Mouse (Mus musculus) kidney, postnatal 0 days (tissue): ENCODE measurements around the gene Prlr. TPM values are rescaled to one million over a fixed set of nuclear protein-coding genes. Genes with fewer than 3 reads are reported as not detected.

Experiments used
- ATAC-seq: fragments of 200-750 bp; cut with Nextera tagmentation; replicated peaks from 2 replicates; pipeline ENCODE4 v1.8.0; 2017; ENCODE audit warnings: low read depth, moderate number of reproducible peaks, moderate TSS enrichment, moderate library complexity; ENCODE audit not compliant: low FRiP score
- DNase-seq: peaks from one replicate; pipeline ENCODE4 v3.0.0-alpha.2; 2016; ENCODE audit warnings: low spot score
- H3K27ac ChIP-seq: fragments of 300-500 bp; sonication (generic); 2 replicates; pipeline ENCODE4 v1.5.1; 2014; ENCODE audit warnings: mild to moderate bottlenecking
- H3K27me3 ChIP-seq: fragments of 300-500 bp; sonication (generic); 2 replicates; pipeline ENCODE4 v1.6.1; 2014; ENCODE audit warnings: low read length, mixed read lengths; ENCODE audit not compliant: insufficient read depth
- H3K36me3 ChIP-seq: fragments of 300-500 bp; sonication (generic); 2 replicates; pipeline ENCODE4 v1.6.1; 2014; ENCODE audit warnings: low read length, mixed read lengths; ENCODE audit not compliant: insufficient read depth
- H3K4me1 ChIP-seq: fragments of 300-500 bp; sonication (generic); replicated peaks from 2 replicates; pipeline ENCODE4 v1.6.1; 2014; ENCODE audit warnings: antibody characterized with exemption, low read length, mixed read lengths; ENCODE audit not compliant: insufficient read depth
- H3K4me2 ChIP-seq: fragments of 300-500 bp; sonication (generic); 2 replicates; pipeline ENCODE4 v1.6.1; 2014; ENCODE audit warnings: mild to moderate bottlenecking, low read length, moderate library complexity, mixed read lengths
- H3K4me3 ChIP-seq: fragments of 300-500 bp; sonication (generic); replicated peaks from 2 replicates; pipeline ENCODE4 v1.5.1; 2014; ENCODE audit warnings: low read depth, low read length
- H3K9ac ChIP-seq: fragments of 300-500 bp; sonication (generic); 2 replicates; pipeline ENCODE4 v1.6.1; 2014; ENCODE audit warnings: low read depth, low read length
- H3K9me3 ChIP-seq: fragments of 300-500 bp; sonication (generic); replicated peaks from 2 replicates; pipeline ENCODE4 v1.6.1; 2016; ENCODE audit warnings: low read length, inconsistent platforms, mixed read lengths
- CTCF ChIP-seq: IDR thresholded peaks from 2 replicates; pipeline ENCODE4 v1.5.1; 2016; ENCODE audit warnings: antibody characterized with exemption, low read depth, mild to moderate bottlenecking, moderate library complexity
- WGBS: fragments of 180-500 bp; shearing (Covaris S2); extraction: QIAGEN DNeasy Blood & Tissue Kit; methylation state at CpG from one replicate; pipeline ENCODE4 v1.1.7; 2014; 5-methylcytosine and 5-hydroxymethylcytosine counted together
- polyA plus RNA-seq: library from polyadenylated mRNA; unstranded; fragments of >200 nt; fragmentation: Nextera tagmentation; extraction: Ambion mirVana; gene quantifications from 2 replicates; pipeline ENCODE4 v1.2.1, GENCODE M21; 2015

Gene Prlr
- polyA plus RNA-seq, 1 experiment from 2014 or later, result 6.9 TPM

DNA sequence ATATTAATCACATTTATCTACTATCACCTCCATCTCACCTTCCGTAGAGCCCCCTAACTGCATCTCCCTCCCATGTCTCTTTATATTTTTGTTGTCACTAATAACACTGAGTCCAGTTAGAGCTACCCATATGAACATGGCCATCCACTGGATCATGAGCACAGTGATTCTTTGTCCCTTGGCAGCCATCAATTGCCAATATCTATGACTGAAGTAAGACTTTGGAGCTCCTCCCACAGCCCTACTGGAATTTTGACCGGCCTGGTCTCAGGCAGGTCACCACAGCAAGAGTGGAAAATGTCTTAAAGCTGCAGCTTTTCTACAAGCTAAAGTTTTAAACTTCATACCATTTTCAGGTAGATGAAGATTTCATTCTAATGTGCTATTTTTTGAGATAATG is 189.3 kb downstream of the Prlr start:
- Histone ChIP-seq H3K4me3 (no peak overlapping the region), H3K36me3 (no peaks in the 10 kb centered on the region), H3K4me1 (no peaks in the 10 kb centered on the region), H3K9me3 (no peaks in the 10 kb centered on the region), H3K27me3 (no peaks in the 10 kb centered on the region), H3K4me2 (no peak overlapping the region), H3K27ac (no peak overlapping the region), H3K9ac (no peak overlapping the region)
- 83% methylated on average over 2 of the region's 2 CpGs for WGBS
- ATAC-seq, result no peak
- no peak for DNase-seq
- no peak for TF ChIP-seq CTCF

DNA sequence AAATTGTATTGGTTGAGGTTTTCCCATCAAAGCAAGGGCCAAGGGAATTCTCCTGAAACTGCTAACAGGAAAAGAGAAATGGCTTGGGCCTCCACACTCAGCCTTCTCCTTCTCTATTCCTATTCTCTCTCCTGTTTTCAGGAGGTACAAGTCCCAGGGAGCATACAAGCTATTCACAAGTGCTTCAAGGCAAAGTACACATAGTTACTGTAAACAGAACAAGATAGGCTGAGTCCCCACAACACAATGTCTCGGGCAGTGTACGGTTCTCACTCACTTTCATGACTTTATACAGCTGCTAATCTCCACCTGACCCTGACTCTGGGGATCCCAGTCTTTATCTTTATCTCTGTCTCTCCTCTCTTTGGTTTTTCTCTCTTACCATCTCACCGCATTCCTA is 198.4 kb downstream of the Prlr start:
- no peak for ATAC-seq
- no peak for DNase-seq
- no peak overlapping the region for H3K27ac ChIP-seq
- no peaks in the 10 kb centered on the region for H3K9me3 ChIP-seq
- TF ChIP-seq CTCF, result no peak
- no peak overlapping the region for H3K9ac ChIP-seq
- no peaks in the 10 kb centered on the region for H3K4me1 ChIP-seq
- 78% methylated on average over 3 of the region's 3 CpGs for WGBS
- no peak overlapping the region for H3K4me2 ChIP-seq
- no peaks in the 10 kb centered on the region for H3K36me3 ChIP-seq
- no peak overlapping the region for H3K4me3 ChIP-seq
- H3K27me3 ChIP-seq, result no peaks in the 10 kb centered on the region

DNA sequence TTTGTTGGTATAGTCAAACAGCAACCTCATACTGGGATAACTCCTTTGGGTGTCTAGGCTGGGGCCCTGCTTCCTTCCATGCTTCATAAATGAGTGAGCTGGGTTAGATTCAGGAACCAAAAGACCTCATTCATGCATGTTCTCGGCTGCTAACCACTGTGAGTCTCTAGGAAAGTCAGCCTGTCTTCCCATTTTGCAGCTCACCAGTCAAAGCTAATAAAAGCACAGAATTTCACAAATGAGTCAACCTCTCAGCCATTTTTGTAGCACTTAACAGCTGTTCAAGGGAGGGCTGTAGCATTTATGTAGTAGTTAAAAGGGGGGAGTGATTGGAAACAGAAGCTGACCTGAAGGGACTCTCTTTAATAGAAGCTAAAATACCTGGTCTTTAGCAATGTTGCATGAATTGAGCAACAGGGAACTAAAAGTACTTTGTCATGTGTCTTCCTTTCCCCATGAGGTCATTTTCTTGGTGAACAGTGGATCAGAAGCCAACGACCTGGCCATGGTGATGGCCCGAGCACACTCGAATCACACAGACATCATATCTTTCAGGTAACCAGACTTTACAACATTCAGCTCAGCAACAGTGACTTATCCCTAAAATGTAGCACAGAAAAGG is 201.4 kb downstream of the Prlr start:
- DNase-seq, result no peak
- H3K4me2 ChIP-seq, result no peak overlapping the region
- H3K9ac ChIP-seq, result no peak overlapping the region
- H3K4me1 ChIP-seq, result no peaks in the 10 kb centered on the region
- no peak overlapping the region for H3K27ac ChIP-seq
- no peaks in the 10 kb centered on the region for H3K36me3 ChIP-seq
- H3K27me3 ChIP-seq, result no peaks in the 10 kb centered on the region
- H3K4me3 ChIP-seq, result no peak overlapping the region
- no peak for TF ChIP-seq CTCF
- no peaks in the 10 kb centered on the region for H3K9me3 ChIP-seq
- ATAC-seq, result no peak
- 89% methylated on average over 4 of the region's 4 CpGs for WGBS

DNA sequence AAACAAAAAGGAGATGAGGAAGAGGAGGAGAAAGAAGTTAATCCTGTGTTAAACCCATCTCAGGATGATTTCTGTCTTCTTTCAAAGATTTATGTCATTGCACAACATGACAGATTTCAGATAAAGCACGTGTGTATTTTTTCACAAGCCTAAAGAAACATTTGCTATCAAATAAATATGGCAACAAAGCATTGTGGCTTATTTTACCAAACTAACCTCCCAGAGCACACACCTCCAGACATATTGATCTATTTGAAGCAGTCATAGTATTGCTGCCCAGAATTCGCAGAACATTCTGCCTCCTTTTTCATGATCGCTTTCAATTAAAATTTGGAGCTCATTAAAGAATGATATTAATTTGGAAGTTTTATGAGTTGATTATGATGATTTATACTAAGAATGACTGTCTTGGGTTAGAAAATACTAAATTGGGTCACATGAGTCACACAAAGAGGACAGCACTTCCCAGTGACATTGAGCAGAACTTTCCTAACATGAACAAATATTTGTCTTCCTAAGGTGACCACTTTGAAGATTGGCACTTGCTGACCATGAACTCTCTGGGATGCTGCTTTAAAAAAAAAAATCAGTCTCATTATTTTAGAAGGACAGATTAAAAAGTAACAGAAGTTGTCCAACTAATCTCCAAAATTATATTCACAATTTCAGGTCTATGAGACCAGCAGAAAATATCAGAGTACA is 202.9 kb downstream of the Prlr start:
- H3K36me3 ChIP-seq, result no peaks in the 10 kb centered on the region
- ATAC-seq, result no peak
- H3K9me3 ChIP-seq, result no peaks in the 10 kb centered on the region
- no peak for TF ChIP-seq CTCF
- no peak overlapping the region for H3K4me3 ChIP-seq
- no peaks in the 10 kb centered on the region for H3K27me3 ChIP-seq
- H3K27ac ChIP-seq, result no peak overlapping the region
- H3K9ac ChIP-seq, result no peak overlapping the region
- DNase-seq, result no peak
- WGBS, result 86% methylated on average over 3 of the region's 3 CpGs
- no peaks in the 10 kb centered on the region for H3K4me1 ChIP-seq
- H3K4me2 ChIP-seq, result no peak overlapping the region

DNA sequence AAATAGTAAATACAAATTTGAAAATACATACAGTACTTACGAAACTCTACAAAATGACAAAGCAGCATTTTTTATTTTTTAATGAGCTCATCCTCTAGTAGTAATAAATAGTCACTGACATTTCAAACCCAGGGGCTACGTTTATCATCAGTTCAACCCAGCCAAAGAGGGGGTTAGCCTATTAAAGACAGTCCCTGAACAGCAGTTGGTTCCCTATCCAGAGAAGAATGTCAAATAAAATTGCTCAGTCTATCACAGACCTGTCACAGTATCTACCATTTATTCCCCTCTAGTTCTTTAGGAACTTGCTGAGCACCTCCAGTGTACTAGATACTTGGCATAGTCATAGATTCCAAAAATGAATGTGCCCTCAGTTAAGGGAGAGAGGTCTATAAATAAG is 210.2 kb downstream of the Prlr start:
- H3K27me3 ChIP-seq, result no peaks in the 10 kb centered on the region
- H3K4me1 ChIP-seq, result no peaks in the 10 kb centered on the region
- H3K4me3 ChIP-seq, result no peak overlapping the region
- H3K36me3 ChIP-seq, result no peaks in the 10 kb centered on the region
- no peak overlapping the region for H3K27ac ChIP-seq
- DNase-seq (no peak), ATAC-seq (no peak)
- WGBS, result 75% methylated on average over 2 of the region's 2 CpGs
- no peaks in the 10 kb centered on the region for H3K9me3 ChIP-seq
- TF ChIP-seq CTCF, result no peak
- H3K4me2 ChIP-seq, result no peak overlapping the region
- H3K9ac ChIP-seq, result no peak overlapping the region

Other genes with a start within 250 kb of the Prlr start
- gene Gm21973, start 148.1 kb downstream of the Prlr start, polyA plus RNA-seq, result not detected in 2 replicates
- 17.8 and 19.8 TPM in 2 replicates for gene Agxt2, start 181.3 kb downstream of the Prlr start, polyA plus RNA-seq